Mouse (Mus musculus) megakaryocyte, embryonic 14.5 days (primary cell): ENCODE results near the gene Hes5.

Experiments used
- FLI1 ChIP-seq: IDR thresholded peaks from 2 replicates; pipeline ENCODE4 v1.6.1; 2012; ENCODE audit warnings: low read length, inconsistent platforms, mixed read lengths
- GATA1 ChIP-seq: IDR thresholded peaks from 3 replicates; pipeline ENCODE4 v1.6.1; 2012; ENCODE audit warnings: mixed read lengths, low read length, inconsistent platforms, borderline replicate concordance

DNA sequence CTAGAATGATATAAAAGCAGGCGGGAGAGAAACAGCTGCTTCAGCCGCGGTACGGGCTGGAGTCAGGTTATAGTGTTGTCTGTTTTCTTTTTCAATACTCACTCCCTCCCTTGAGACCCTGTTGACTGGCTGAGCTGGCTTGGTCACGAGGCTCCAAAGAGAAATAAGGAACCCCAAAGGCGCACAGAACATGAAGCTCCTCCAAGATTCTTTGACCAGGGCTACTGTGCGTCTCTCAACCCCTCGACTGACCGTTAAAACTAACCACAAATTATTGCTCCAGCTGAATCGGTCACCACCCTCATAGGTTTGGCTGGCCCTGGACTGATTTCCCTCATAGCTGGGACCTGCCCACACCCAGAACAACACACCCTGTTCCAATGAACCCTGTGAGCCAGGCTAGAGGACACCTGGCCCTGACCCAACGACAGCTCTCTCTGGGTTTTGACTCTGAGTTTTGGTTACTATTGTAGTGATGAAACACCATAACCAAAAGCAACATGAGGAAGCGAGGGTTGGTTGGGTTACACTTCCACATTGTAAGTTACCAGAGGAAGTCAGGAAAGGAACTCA, 31.5 kb upstream of the Hes5 start:
- TF ChIP-seq GATA1 (no peak), FLI1 (no peak)
